In the genomic region with DNA sequence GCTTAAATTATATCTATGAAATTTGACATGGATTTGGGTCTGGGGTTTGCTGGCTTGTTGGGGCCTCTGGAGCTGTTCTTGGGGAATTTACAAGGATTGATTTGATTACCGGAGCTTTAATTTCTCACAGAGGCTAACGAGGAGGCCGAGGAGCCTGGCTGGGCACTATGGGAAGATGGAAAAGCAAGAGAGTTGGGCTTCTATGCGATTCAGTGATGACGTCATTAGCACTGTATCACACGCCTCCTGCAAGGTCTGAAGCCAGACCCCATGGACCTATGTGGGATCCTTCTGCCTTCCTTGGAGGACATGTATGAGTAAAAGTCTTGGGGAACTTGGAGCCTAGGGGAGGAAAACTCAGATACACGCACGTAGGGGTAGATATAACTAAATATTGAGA, we compare ENCODE assay signal across 11 mouse cellular contexts. TPM values are rescaled to one million over a fixed set of nuclear protein-coding genes. Genes with fewer than 3 reads are reported as not detected.
DNase-seq lines count a peak whose midpoint lies in the region; ATAC-seq lines count a peak whose summit lies in the region.
"Had no signal": no experiment of that assay in that cellular context is flagged by ENCODE, and none has a peak within 500 bp of the region (broad histone marks: within the 10 kb centered on the region; RNA-seq: fewer than 3 reads in every experiment).

No protein-coding gene starts in this region.

- no peak overlapping the region for H3K9ac ChIP-seq in forebrain, embryonic 15.5 days (replicated peaks)
- H3K9ac ChIP-seq in midbrain, embryonic 13.5 days (replicated peaks): no peak overlapping the region

- no peaks in the 10 kb centered on the region for H3K9me3 ChIP-seq in forebrain, embryonic 15.5 days
- H3K9me3 ChIP-seq in midbrain, embryonic 13.5 days: no peaks in the 10 kb centered on the region

- WGBS in forebrain, embryonic 15.5 days: 28% methylated on average over 8 of the region's 8 CpGs
- WGBS in midbrain, embryonic 13.5 days: 30% methylated on average over 8 of the region's 8 CpGs

- DNase-seq in embryo, embryonic 11 days: peak; percentile 41
- no peak for DNase-seq in embryo, embryonic 10 days (ENCODE audit: low spot score)
- DNase-seq in R1 (ENCODE audit: low read depth, low spot score): peak; percentile 33
- no peak for DNase-seq in spleen, adult 12 weeks (ENCODE audit: low spot score)
- DNase-seq in urinary bladder, postnatal 36 days (ENCODE audit: low spot score in 2 of 2): no peak

- H3K36me3 ChIP-seq in forebrain, embryonic 15.5 days: no peaks in the 10 kb centered on the region
- no peaks in the 10 kb centered on the region for H3K36me3 ChIP-seq in midbrain, embryonic 13.5 days

- no peak overlapping the region for H3K4me3 ChIP-seq in forebrain, embryonic 15.5 days
- H3K4me3 ChIP-seq in midbrain, embryonic 13.5 days (replicated peaks): no peak overlapping the region

- H3K4me1 ChIP-seq in forebrain, embryonic 15.5 days: peaks cover 54% of the 10 kb centered on the region
- peaks cover 57% of the 10 kb centered on the region for H3K4me1 ChIP-seq in midbrain, embryonic 13.5 days (replicated peaks)

- peak; percentile 42 for ATAC-seq in forebrain, embryonic 15.5 days (replicated peaks)
- ATAC-seq in midbrain, embryonic 13.5 days: peak; percentile 26; the same call in 1 of the 2 replicates
- ATAC-seq in megakaryocyte progenitor cell, adult 5-6 weeks (replicated peaks; ENCODE audit: poor library complexity): no peak

- no peaks in the 10 kb centered on the region for H3K27me3 ChIP-seq in forebrain, embryonic 15.5 days
- 0 out of 2 replicates have a peak, but pooled peaks cover 4% of the 10 kb centered on the region for H3K27me3 ChIP-seq in midbrain, embryonic 13.5 days

- 0 out of 2 replicates have a peak overlapping the region, but pooled peaks have one; percentile 8 for H3K4me2 ChIP-seq in forebrain, embryonic 15.5 days (replicated peaks)
- H3K4me2 ChIP-seq in midbrain, embryonic 13.5 days (replicated peaks): peak overlapping the region; percentile 34
- H3K4me2 ChIP-seq: liver, embryonic 11.5 days had no signal

- peak overlapping the region; percentile 72 for H3K27ac ChIP-seq in forebrain, embryonic 15.5 days (replicated peaks)
- peak overlapping the region; percentile 73 for H3K27ac ChIP-seq in midbrain, embryonic 13.5 days
- H3K27ac ChIP-seq: macrophage had no signal

RNA-seq across cellular contexts. Expression of gene Pknox2, which starts 30.3 kb away (rescaled TPM):
- polyA plus RNA-seq in forebrain, embryonic 15.5 days (2015; fragmentation: Nextera tagmentation; extraction: Ambion mirVana): 20.2 and 21.3 TPM in 2 replicates
- polyA plus RNA-seq in midbrain, embryonic 13.5 days (2015; fragmentation: Nextera tagmentation; extraction: Ambion mirVana): 30.1 and 33.1 TPM in 2 replicates
- total RNA-seq in megakaryocyte progenitor cell, adult 5-6 weeks (2015): 0.20 TPM in 1 of 2 replicates, not detected in the other
- not detected in 2 replicates for total RNA-seq in megakaryocyte progenitor cell, adult 5-6 weeks (2017)
- total RNA-seq: MEL had no signal
- polyA plus RNA-seq: macrophage had no signal

RNA-seq across cellular contexts. Expression of gene Tmem218, which starts 30.5 kb away (rescaled TPM):
- 10.4 and 11.1 TPM in 2 replicates for polyA plus RNA-seq in forebrain, embryonic 15.5 days (2015; fragmentation: Nextera tagmentation; extraction: Ambion mirVana)
- 11.4 and 12.7 TPM in 2 replicates for polyA plus RNA-seq in midbrain, embryonic 13.5 days (2015; fragmentation: Nextera tagmentation; extraction: Ambion mirVana)
- total RNA-seq in megakaryocyte progenitor cell, adult 5-6 weeks (2015): 3.5 and 4.4 TPM in 2 replicates
- total RNA-seq in megakaryocyte progenitor cell, adult 5-6 weeks (2017): 4.2 and 5.3 TPM in 2 replicates

Comparison
In these comparisons a context has a peak if more than half of its experiments do, and no peak if none do; other contexts are left out.
1. DNase-seq: peak in embryo, embryonic 11 days (single experiment) and R1 (single experiment); none in embryo, embryonic 10 days (single experiment), spleen, adult 12 weeks (single experiment) and urinary bladder, postnatal 36 days (0 of 2).